Mouse (Mus musculus) spleen, adult 2 months (tissue): ENCODE data around the gene Arhgef26.

Source experiments
- CTCF ChIP-seq: fragments of 200-500 bp; IDR thresholded peaks from 2 replicates; pipeline ENCODE4 v1.5.1; 2011; ENCODE audit warnings: mild to moderate bottlenecking, inconsistent platforms; ENCODE audit not compliant: insufficient read depth, insufficient read length, insufficient replicate concordance; ENCODE audit errors: extremely low read depth
- POLR2A ChIP-seq: fragments of 200-500 bp; IDR thresholded peaks from 2 replicates; pipeline ENCODE4 v1.6.1; 2011; ENCODE audit warnings: low read depth, low read length, inconsistent platforms

- TF ChIP-seq CTCF: no peak
- TF ChIP-seq POLR2A: no peak
Measured at GRCm38 (mm10) chr3:62433675-62434074, 95.5 kb downstream of the Arhgef26 start.
